Mouse (Mus musculus): ENCODE data around the gene Gfap.

GRCm38 (mm10) chr11:102924557-102925350, 24.0 kb upstream of the Gfap start, which contains the start of gene Kif18b:
- 0 out of 2 replicates have a peak, but pooled peaks have one; percentile 13 for TF ChIP-seq POLR2A (IDR thresholded peaks at IDR 0.05; ENCODE audit: borderline replicate concordance, insufficient read depth, low read length)
- TF ChIP-seq CTCF (IDR thresholded peaks at IDR 0.05; ENCODE audit: borderline replicate concordance, insufficient read depth, low read depth, low read length) = no peak

Data from cerebellum, adult 2 months (tissue).